Mouse (Mus musculus): ENCODE results near the gene Gm7544.

GRCm38 (mm10) chr1:82975750-82976149 lies 19.9 kb upstream of the Gm7544 start:
- no peak for TF ChIP-seq CTCF (IDR thresholded peaks at IDR 0.05)
- TF ChIP-seq EP300 (IDR thresholded peaks at IDR 0.05), result peak; percentile 59
